Comparison of ENCODE assay signal across 14 mouse cellular contexts in genomic region chr10:22360957-22361356, GRCm38 (mm10). TPM values are rescaled to one million over a fixed set of nuclear protein-coding genes. Genes with fewer than 3 reads are reported as not detected.
"Had no signal": no experiment of that assay in that cellular context is flagged by ENCODE, and none has a peak within 500 bp of the region (broad histone marks: within the 10 kb centered on the region; RNA-seq: fewer than 3 reads in every experiment).

No protein-coding gene starts in this region.

RNA-seq across cellular contexts. Expression of gene Raet1d, which starts 0.6 kb away (rescaled TPM):
- total RNA-seq: gastrocnemius, adult 18-20 months; gastrocnemius, adult 8-10 months; gastrocnemius, postnatal 14 days; gastrocnemius, postnatal 36 days; heart, adult 18-20 months; heart, adult 8-10 months; layer of hippocampus, adult 18-20 months; layer of hippocampus, adult 8-10 months; layer of hippocampus, postnatal 14 days; layer of hippocampus, postnatal 36 days; left cerebral cortex, adult 18-20 months; left cerebral cortex, postnatal 10 days; left cerebral cortex, postnatal 25 days had no signal
- polyA plus RNA-seq: kidney, adult 2 months had no signal
